Mouse (Mus musculus): ENCODE data around the gene Gse1.

Gse1 gene

GRCm38 (mm10) chr8:120204736-120205360 is 23.4 kb upstream of the Gse1 start:
- 0 out of 2 replicates have a peak, but pooled peaks cover 5% of the 10 kb centered on the region for H3K27me3 ChIP-seq (ENCODE audit: insufficient read depth, low read length)
- H3K4me1 ChIP-seq (replicated peaks; ENCODE audit: low read depth, low read length), result peaks cover 8% of the 10 kb centered on the region; the same call in 1 of the 2 replicates
- peaks cover 31% of the 10 kb centered on the region for H3K9me3 ChIP-seq (ENCODE audit: low read length)
- H3K36me3 ChIP-seq (ENCODE audit: insufficient read depth, low read length), result no peaks in the 10 kb centered on the region
- no peak for TF ChIP-seq POU5F1 (IDR thresholded peaks at IDR 0.05; ENCODE audit: borderline replicate concordance, low read length)
- no peak for TF ChIP-seq CTCF (conservative IDR thresholded peaks at IDR 0.05; ENCODE audit: low read length)
- no peak for TF ChIP-seq NANOG (IDR thresholded peaks at IDR 0.05; ENCODE audit: borderline replicate concordance, low read length)
- no peak overlapping the region for H3K4me3 ChIP-seq (replicated peaks; ENCODE audit: low read length)

- H3K36me3 ChIP-seq (ENCODE audit: insufficient read depth, low read length), result no peaks in the 10 kb centered on the region
- H3K4me3 ChIP-seq (replicated peaks; ENCODE audit: low read length), result no peak overlapping the region
- no peak for TF ChIP-seq POU5F1 (IDR thresholded peaks at IDR 0.05; ENCODE audit: borderline replicate concordance, low read length)
- TF ChIP-seq CTCF (conservative IDR thresholded peaks at IDR 0.05; ENCODE audit: low read length), result no peak
- TF ChIP-seq NANOG (IDR thresholded peaks at IDR 0.05; ENCODE audit: borderline replicate concordance, low read length), result no peak
- peaks cover 20% of the 10 kb centered on the region for H3K9me3 ChIP-seq (ENCODE audit: low read length)
- H3K4me1 ChIP-seq (replicated peaks; ENCODE audit: low read depth, low read length), result peaks cover 9% of the 10 kb centered on the region; the same call in 1 of the 2 replicates
- 0 out of 2 replicates have a peak, but pooled peaks cover 5% of the 10 kb centered on the region for H3K27me3 ChIP-seq (ENCODE audit: insufficient read depth, low read length)
Measured at GRCm38 (mm10) chr8:120205916-120206315, 22.3 kb upstream of the Gse1 start.

DNA sequence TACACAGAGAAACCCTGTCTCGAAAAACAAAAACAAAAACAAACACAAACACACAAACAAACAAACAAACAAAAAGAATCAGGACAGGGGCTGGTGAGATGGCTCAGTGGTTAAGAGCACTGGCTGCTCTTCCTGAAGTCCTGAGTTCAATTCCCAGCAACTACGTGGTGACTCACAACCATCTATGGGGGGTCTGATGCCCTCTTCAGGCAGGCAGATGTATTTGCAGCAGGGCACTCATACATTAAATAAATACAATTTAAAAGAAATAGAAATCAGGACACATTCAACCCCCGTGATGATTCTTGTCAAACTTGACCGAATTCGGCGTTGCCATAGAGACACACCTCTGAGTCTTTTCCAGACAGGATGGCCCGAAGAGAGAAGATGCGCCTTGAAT is 20.9 kb upstream of the Gse1 start:
- TF ChIP-seq CTCF (conservative IDR thresholded peaks at IDR 0.05; ENCODE audit: low read length), result peak; percentile 30
- TF ChIP-seq POU5F1 (IDR thresholded peaks at IDR 0.05; ENCODE audit: borderline replicate concordance, low read length), result no peak
- TF ChIP-seq NANOG (IDR thresholded peaks at IDR 0.05; ENCODE audit: borderline replicate concordance, low read length), result no peak
- Histone ChIP-seq H3K4me3 (replicated peaks; ENCODE audit: low read length) (no peak overlapping the region), H3K27me3 (ENCODE audit: insufficient read depth, low read length) (0 out of 2 replicates have a peak, but pooled peaks cover 5% of the 10 kb centered on the region), H3K4me1 (replicated peaks; ENCODE audit: low read depth, low read length) (peaks cover 17% of the 10 kb centered on the region; the same call in 1 of the 2 replicates), H3K36me3 (ENCODE audit: insufficient read depth, low read length) (no peaks in the 10 kb centered on the region), H3K9me3 (ENCODE audit: low read length) (peaks cover 6% of the 10 kb centered on the region)

- H3K9me3 ChIP-seq (ENCODE audit: low read length), result no peaks in the 10 kb centered on the region
- peak overlapping the region; percentile 37; the same call in 1 of the 2 replicates for H3K4me3 ChIP-seq (replicated peaks; ENCODE audit: low read length)
- TF ChIP-seq CTCF (conservative IDR thresholded peaks at IDR 0.05; ENCODE audit: low read length), result no peak
- TF ChIP-seq NANOG (IDR thresholded peaks at IDR 0.05; ENCODE audit: borderline replicate concordance, low read length), result no peak
- no peak for TF ChIP-seq POU5F1 (IDR thresholded peaks at IDR 0.05; ENCODE audit: borderline replicate concordance, low read length)
- no peaks in the 10 kb centered on the region for H3K36me3 ChIP-seq (ENCODE audit: insufficient read depth, low read length)
- 0 out of 2 replicates have a peak, but pooled peaks cover 5% of the 10 kb centered on the region for H3K27me3 ChIP-seq (ENCODE audit: insufficient read depth, low read length)
- peaks cover 17% of the 10 kb centered on the region; the same call in 1 of the 2 replicates for H3K4me1 ChIP-seq (replicated peaks; ENCODE audit: low read depth, low read length)
Measured at GRCm38 (mm10) chr8:120208113-120208512, 20.1 kb upstream of the Gse1 start.

GRCm38 (mm10) chr8:120211345-120211744 is 16.9 kb upstream of the Gse1 start:
- no peak overlapping the region for H3K4me3 ChIP-seq (replicated peaks; ENCODE audit: low read length)
- H3K27me3 ChIP-seq (ENCODE audit: insufficient read depth, low read length), result no peaks in the 10 kb centered on the region
- TF ChIP-seq POU5F1 (IDR thresholded peaks at IDR 0.05; ENCODE audit: borderline replicate concordance, low read length), result no peak
- TF ChIP-seq NANOG (IDR thresholded peaks at IDR 0.05; ENCODE audit: borderline replicate concordance, low read length), result no peak
- TF ChIP-seq CTCF (conservative IDR thresholded peaks at IDR 0.05; ENCODE audit: low read length), result no peak
- H3K4me1 ChIP-seq (replicated peaks; ENCODE audit: low read depth, low read length), result peaks cover 17% of the 10 kb centered on the region; the same call in 1 of the 2 replicates
- no peaks in the 10 kb centered on the region for H3K36me3 ChIP-seq (ENCODE audit: insufficient read depth, low read length)
- no peaks in the 10 kb centered on the region for H3K9me3 ChIP-seq (ENCODE audit: low read length)

- no peak for TF ChIP-seq NANOG (IDR thresholded peaks at IDR 0.05; ENCODE audit: borderline replicate concordance, low read length)
- TF ChIP-seq CTCF (conservative IDR thresholded peaks at IDR 0.05; ENCODE audit: low read length), result no peak
- no peak for TF ChIP-seq POU5F1 (IDR thresholded peaks at IDR 0.05; ENCODE audit: borderline replicate concordance, low read length)
- Histone ChIP-seq H3K9me3 (ENCODE audit: low read length) (no peaks in the 10 kb centered on the region), H3K4me1 (replicated peaks; ENCODE audit: low read depth, low read length) (peaks cover 27% of the 10 kb centered on the region), H3K36me3 (ENCODE audit: insufficient read depth, low read length) (no peaks in the 10 kb centered on the region), H3K27me3 (ENCODE audit: insufficient read depth, low read length) (no peaks in the 10 kb centered on the region), H3K4me3 (replicated peaks; ENCODE audit: low read length) (no peak overlapping the region)
Measured at GRCm38 (mm10) chr8:120212596-120212995, 15.7 kb upstream of the Gse1 start.

DNA sequence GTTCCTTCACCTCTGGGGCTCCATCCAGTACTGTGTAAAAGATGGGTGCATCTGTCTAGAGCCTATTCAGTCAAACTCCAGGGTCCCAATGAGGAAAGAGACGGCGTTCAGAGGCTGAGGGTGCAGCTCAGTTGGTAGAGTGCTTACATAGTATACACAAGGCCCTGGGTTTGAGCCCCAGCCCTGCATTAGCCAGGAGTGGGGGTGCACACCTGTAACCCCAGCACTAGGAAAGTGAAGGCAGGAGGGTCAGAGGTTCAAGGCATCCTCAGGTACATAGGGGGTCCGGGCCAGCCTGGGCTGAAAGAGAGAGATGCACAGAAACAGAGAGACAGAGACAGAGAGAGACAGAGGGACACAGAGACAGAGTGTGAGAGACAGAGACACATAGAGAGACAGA is 15.0 kb upstream of the Gse1 start:
- Histone ChIP-seq H3K4me3 (replicated peaks; ENCODE audit: low read length) (no peak overlapping the region), H3K36me3 (ENCODE audit: insufficient read depth, low read length) (no peaks in the 10 kb centered on the region), H3K9me3 (ENCODE audit: low read length) (no peaks in the 10 kb centered on the region), H3K4me1 (replicated peaks; ENCODE audit: low read depth, low read length) (peaks cover 24% of the 10 kb centered on the region), H3K27me3 (ENCODE audit: insufficient read depth, low read length) (no peaks in the 10 kb centered on the region)
- TF ChIP-seq NANOG (IDR thresholded peaks at IDR 0.05; ENCODE audit: borderline replicate concordance, low read length), result no peak
- no peak for TF ChIP-seq CTCF (conservative IDR thresholded peaks at IDR 0.05; ENCODE audit: low read length)
- no peak for TF ChIP-seq POU5F1 (IDR thresholded peaks at IDR 0.05; ENCODE audit: borderline replicate concordance, low read length)

GRCm38 (mm10) chr8:120213939-120214338 is 14.3 kb upstream of the Gse1 start:
- no peak for TF ChIP-seq POU5F1 (IDR thresholded peaks at IDR 0.05; ENCODE audit: borderline replicate concordance, low read length)
- TF ChIP-seq NANOG (IDR thresholded peaks at IDR 0.05; ENCODE audit: borderline replicate concordance, low read length), result no peak
- no peak for TF ChIP-seq CTCF (conservative IDR thresholded peaks at IDR 0.05; ENCODE audit: low read length)
- peaks cover 22% of the 10 kb centered on the region for H3K4me1 ChIP-seq (replicated peaks; ENCODE audit: low read depth, low read length)
- no peaks in the 10 kb centered on the region for H3K36me3 ChIP-seq (ENCODE audit: insufficient read depth, low read length)
- no peaks in the 10 kb centered on the region for H3K9me3 ChIP-seq (ENCODE audit: low read length)
- H3K27me3 ChIP-seq (ENCODE audit: insufficient read depth, low read length), result no peaks in the 10 kb centered on the region
- no peak overlapping the region for H3K4me3 ChIP-seq (replicated peaks; ENCODE audit: low read length)

Measured in E14TG2a.4 (cell line).